Mouse (Mus musculus): ENCODE results near the gene Jak1. TPM values are rescaled to one million over a fixed set of nuclear protein-coding genes. Genes with fewer than 3 reads are reported as not detected.
A peak's percentile ranks its signal among the peaks of the same experiment; 100 is the strongest.

The Jak1 gene
- total RNA-seq, 2 experiments from 2014 or later, result 125 to 129 TPM

GRCm38 (mm10) chr4:101240163-101240874, 24.8 kb downstream of the Jak1 start:
- DNase-seq (ENCODE audit: low spot score in 2 of 2), result no peak

GRCm38 (mm10) chr4:101239313-101240162, 25.5 kb downstream of the Jak1 start:
- DNase-seq (ENCODE audit: low spot score in 2 of 2), result no peak

- no peak for DNase-seq (ENCODE audit: low spot score in 2 of 2)
These were observed 26.5 kb downstream of the Jak1 start for GRCm38 (mm10) chr4:101238589-101238988.

- no peak for DNase-seq (ENCODE audit: low spot score in 2 of 2)
These were observed 28.3 kb downstream of the Jak1 start for GRCm38 (mm10) chr4:101236797-101237196.

- DNase-seq (ENCODE audit: low spot score in 2 of 2), result no peak
These were observed 29.1 kb downstream of the Jak1 start for GRCm38 (mm10) chr4:101235964-101236363.

- no peak for DNase-seq (ENCODE audit: low spot score in 2 of 2)
These were observed 30.3 kb downstream of the Jak1 start for GRCm38 (mm10) chr4:101234753-101235152.

- peak; percentile 47 to 48 for DNase-seq (ENCODE audit: low spot score in 2 of 2)
These were observed 30.8 kb downstream of the Jak1 start for GRCm38 (mm10) chr4:101234332-101234731.

- DNase-seq (ENCODE audit: low spot score in 2 of 2), result no peak
These were observed 34.5 kb downstream of the Jak1 start for GRCm38 (mm10) chr4:101230621-101231020.

- no peak for DNase-seq (ENCODE audit: low spot score in 2 of 2)
These were observed 37.7 kb downstream of the Jak1 start for GRCm38 (mm10) chr4:101227398-101227797.

- DNase-seq (ENCODE audit: low spot score in 2 of 2), result no peak
These were observed 39.1 kb downstream of the Jak1 start for GRCm38 (mm10) chr4:101225984-101226383.

GRCm38 (mm10) chr4:101220946-101221345, 44.1 kb downstream of the Jak1 start:
- DNase-seq (ENCODE audit: low spot score in 2 of 2), result no peak

GRCm38 (mm10) chr4:101219839-101220238, 45.2 kb downstream of the Jak1 start:
- peak; percentile 59 to 69 for DNase-seq (ENCODE audit: low spot score in 2 of 2)

- DNase-seq (ENCODE audit: low spot score in 2 of 2), result no peak
These were observed 48.0 kb downstream of the Jak1 start for GRCm38 (mm10) chr4:101217026-101217540.

GRCm38 (mm10) chr4:101216286-101216685, 48.8 kb downstream of the Jak1 start:
- DNase-seq (ENCODE audit: low spot score in 2 of 2), result no peak

- no peak for DNase-seq (ENCODE audit: low spot score in 2 of 2)
These were observed 51.6 kb downstream of the Jak1 start for GRCm38 (mm10) chr4:101213477-101213876.

GRCm38 (mm10) chr4:101207492-101207891, 57.6 kb downstream of the Jak1 start:
- DNase-seq (ENCODE audit: low spot score in 2 of 2), result no peak

GRCm38 (mm10) chr4:101203518-101203917, 61.6 kb downstream of the Jak1 start:
- no peak for DNase-seq (ENCODE audit: low spot score in 2 of 2)

- no peak for DNase-seq (ENCODE audit: low spot score in 2 of 2)
These were observed 62.5 kb downstream of the Jak1 start for GRCm38 (mm10) chr4:101202626-101203025.

GRCm38 (mm10) chr4:101199433-101200081, 65.5 kb downstream of the Jak1 start:
- DNase-seq (ENCODE audit: low spot score in 2 of 2), result no peak

GRCm38 (mm10) chr4:101198333-101198732, 66.7 kb downstream of the Jak1 start:
- DNase-seq (ENCODE audit: low spot score in 2 of 2), result peak; percentile 34 to 47

- no peak for DNase-seq (ENCODE audit: low spot score in 2 of 2)
These were observed 67.5 kb downstream of the Jak1 start for GRCm38 (mm10) chr4:101197421-101198170.
